Mouse (Mus musculus): ENCODE measurements around the gene Rps27a. TPM values are rescaled to one million over a fixed set of nuclear protein-coding genes. Genes with fewer than 3 reads are reported as not detected.

Gene Rps27a
- polyA plus RNA-seq (2015; fragmentation: Nextera tagmentation; extraction: Ambion mirVana) = 829 and 870 TPM in 2 replicates

GRCm38 (mm10) chr11:29547752-29548503 lies at the start of gene Rps27a, which contains the start of gene Clhc1:
Rps27a (minus strand) TSS chr11:29548109.
Clhc1 (plus strand) TSS chr11:29547950.
- Histone ChIP-seq H3K4me3 (peak within 1 kb of the TSS; percentile 70), H3K9ac (peak within 1 kb of the TSS; percentile 84), H3K36me3 (ENCODE audit: poor library complexity, severe bottlenecking) (peaks cover 37% of the 10 kb centered on the region), H3K27ac (peak within 1 kb of the TSS; percentile 81), H3K9me3 (replicated peaks) (no peaks in the 10 kb centered on the region), H3K27me3 (no peaks in the 10 kb centered on the region), H3K4me1 (peaks cover 16% of the 10 kb centered on the region), H3K4me2 (peak within 1 kb of the TSS; percentile 68)
- peak; percentile 98 for ATAC-seq
- 1% methylated on average over 46 of the region's 46 CpGs for WGBS

- H3K27ac ChIP-seq = no peak overlapping the region
- no peak for ATAC-seq
- H3K9me3 ChIP-seq (replicated peaks) = no peaks in the 10 kb centered on the region
- no peaks in the 10 kb centered on the region for H3K27me3 ChIP-seq
- H3K9ac ChIP-seq = no peak overlapping the region
- no peak overlapping the region for H3K4me3 ChIP-seq
- no peaks in the 10 kb centered on the region for H3K4me1 ChIP-seq
- no peaks in the 10 kb centered on the region for H3K36me3 ChIP-seq (ENCODE audit: poor library complexity, severe bottlenecking)
- no peak overlapping the region for H3K4me2 ChIP-seq
Observed at GRCm38 (mm10) chr11:29597159-29597558, 49.2 kb upstream of the Rps27a start.

GRCm38 (mm10) chr11:29595217-29595616 lies 47.3 kb upstream of the Rps27a start:
- Histone ChIP-seq H3K9me3 (replicated peaks) (no peaks in the 10 kb centered on the region), H3K9ac (no peak overlapping the region), H3K4me3 (no peak overlapping the region), H3K27me3 (no peaks in the 10 kb centered on the region), H3K4me2 (no peak overlapping the region), H3K27ac (no peak overlapping the region), H3K36me3 (ENCODE audit: poor library complexity, severe bottlenecking) (no peaks in the 10 kb centered on the region), H3K4me1 (no peaks in the 10 kb centered on the region)
- ATAC-seq = 0 out of 2 replicates have a peak, but pooled peaks have one; percentile 41

- H3K9ac ChIP-seq = no peak overlapping the region
Observed at GRCm38 (mm10) chr11:29579610-29580009, 31.7 kb upstream of the Rps27a start.

GRCm38 (mm10) chr11:29572656-29573055 lies 24.7 kb upstream of the Rps27a start:
- Histone ChIP-seq H3K27ac (no peak overlapping the region), H3K36me3 (ENCODE audit: poor library complexity, severe bottlenecking) (no peaks in the 10 kb centered on the region), H3K4me2 (no peak overlapping the region), H3K4me1 (no peaks in the 10 kb centered on the region), H3K27me3 (no peaks in the 10 kb centered on the region), H3K4me3 (no peak overlapping the region), H3K9me3 (replicated peaks) (no peaks in the 10 kb centered on the region), H3K9ac (no peak overlapping the region)
- 77% methylated on average over 2 of the region's 2 CpGs for WGBS
- ATAC-seq = no peak

More at GRCm38 (mm10) chr11:29579610-29580009, 31.7 kb upstream of the Rps27a start:
- Histone ChIP-seq H3K27ac (no peak overlapping the region), H3K9me3 (replicated peaks) (no peaks in the 10 kb centered on the region), H3K36me3 (ENCODE audit: poor library complexity, severe bottlenecking) (no peaks in the 10 kb centered on the region), H3K4me1 (no peaks in the 10 kb centered on the region), H3K4me3 (no peak overlapping the region), H3K4me2 (no peak overlapping the region), H3K27me3 (no peaks in the 10 kb centered on the region)
- ATAC-seq = no peak

GRCm38 (mm10) chr11:29571536-29571935 lies 23.6 kb upstream of the Rps27a start:
- H3K4me2 ChIP-seq = no peak overlapping the region
- no peak for ATAC-seq
- no peaks in the 10 kb centered on the region for H3K4me1 ChIP-seq
- 83% methylated on average over 3 of the region's 3 CpGs for WGBS
- H3K27ac ChIP-seq = no peak overlapping the region
- H3K27me3 ChIP-seq = no peaks in the 10 kb centered on the region
- H3K4me3 ChIP-seq = no peak overlapping the region
- no peaks in the 10 kb centered on the region for H3K9me3 ChIP-seq (replicated peaks)
- no peak overlapping the region for H3K9ac ChIP-seq
- H3K36me3 ChIP-seq (ENCODE audit: poor library complexity, severe bottlenecking) = no peaks in the 10 kb centered on the region

GRCm38 (mm10) chr11:29563406-29563805 lies 15.5 kb upstream of the Rps27a start:
- Histone ChIP-seq H3K9ac (no peak overlapping the region), H3K27ac (no peak overlapping the region), H3K27me3 (no peaks in the 10 kb centered on the region), H3K9me3 (replicated peaks) (no peaks in the 10 kb centered on the region), H3K4me3 (no peak overlapping the region), H3K4me1 (no peaks in the 10 kb centered on the region), H3K4me2 (no peak overlapping the region), H3K36me3 (ENCODE audit: poor library complexity, severe bottlenecking) (no peaks in the 10 kb centered on the region)
- no peak for ATAC-seq
- WGBS = 87% methylated on average over 2 of the region's 2 CpGs

- no peaks in the 10 kb centered on the region for H3K27me3 ChIP-seq
- no peaks in the 10 kb centered on the region for H3K4me1 ChIP-seq
- no peak overlapping the region for H3K27ac ChIP-seq
- no peak overlapping the region for H3K4me2 ChIP-seq
- no peaks in the 10 kb centered on the region for H3K9me3 ChIP-seq (replicated peaks)
- no peak overlapping the region for H3K4me3 ChIP-seq
- WGBS = 91% methylated on average over 3 of the region's 3 CpGs
- H3K9ac ChIP-seq = no peak overlapping the region
- no peak for ATAC-seq
- no peaks in the 10 kb centered on the region for H3K36me3 ChIP-seq (ENCODE audit: poor library complexity, severe bottlenecking)
Observed at GRCm38 (mm10) chr11:29560990-29561389, 13.1 kb upstream of the Rps27a start.

GRCm38 (mm10) chr11:29560452-29560851 lies 12.5 kb upstream of the Rps27a start:
- Histone ChIP-seq H3K4me2 (no peak overlapping the region), H3K4me3 (no peak overlapping the region), H3K27ac (no peak overlapping the region), H3K27me3 (no peaks in the 10 kb centered on the region), H3K9me3 (replicated peaks) (no peaks in the 10 kb centered on the region), H3K9ac (no peak overlapping the region), H3K4me1 (no peaks in the 10 kb centered on the region), H3K36me3 (ENCODE audit: poor library complexity, severe bottlenecking) (no peaks in the 10 kb centered on the region)
- no peak for ATAC-seq
- WGBS = 88% methylated on average over 9 of the region's 9 CpGs

GRCm38 (mm10) chr11:29549425-29549778 lies 1.5 kb upstream of the Rps27a start:
- H3K4me3 ChIP-seq = no peak overlapping the region
- 93% methylated on average over 1 of the region's 1 CpGs for WGBS
- ATAC-seq = no peak
- H3K4me1 ChIP-seq = peaks cover 16% of the 10 kb centered on the region
- H3K9ac ChIP-seq = no peak overlapping the region
- no peaks in the 10 kb centered on the region for H3K9me3 ChIP-seq (replicated peaks)
- no peak overlapping the region for H3K4me2 ChIP-seq
- no peaks in the 10 kb centered on the region for H3K27me3 ChIP-seq
- peaks cover 22% of the 10 kb centered on the region for H3K36me3 ChIP-seq (ENCODE audit: poor library complexity, severe bottlenecking)
- no peak overlapping the region for H3K27ac ChIP-seq

- WGBS = 27% methylated on average over 23 of the region's 23 CpGs
- peaks cover 16% of the 10 kb centered on the region for H3K4me1 ChIP-seq
- peak overlapping the region; percentile 70 for H3K4me3 ChIP-seq
- H3K9me3 ChIP-seq (replicated peaks) = no peaks in the 10 kb centered on the region
- no peaks in the 10 kb centered on the region for H3K27me3 ChIP-seq
- ATAC-seq = 0 out of 2 replicates have a peak, but pooled peaks have one; percentile 0
- peak overlapping the region; percentile 81; the same call in 1 of the 2 replicates for H3K27ac ChIP-seq
- H3K4me2 ChIP-seq = peak overlapping the region; percentile 63
- H3K9ac ChIP-seq = peak overlapping the region; percentile 84
- H3K36me3 ChIP-seq (ENCODE audit: poor library complexity, severe bottlenecking) = peaks cover 28% of the 10 kb centered on the region
Observed at GRCm38 (mm10) chr11:29548504-29549424, 855 bp upstream of the Rps27a start.

GRCm38 (mm10) chr11:29547249-29547751 lies 609 bp downstream of the Rps27a start:
- Histone ChIP-seq H3K9me3 (replicated peaks) (no peaks in the 10 kb centered on the region), H3K27me3 (no peaks in the 10 kb centered on the region), H3K27ac (peak overlapping the region; percentile 81), H3K9ac (peak overlapping the region; percentile 84), H3K4me1 (peaks cover 16% of the 10 kb centered on the region), H3K36me3 (ENCODE audit: poor library complexity, severe bottlenecking) (peaks cover 42% of the 10 kb centered on the region), H3K4me3 (peak overlapping the region; percentile 70), H3K4me2 (peak overlapping the region; percentile 68)
- under 1% methylated on average over 27 of the region's 27 CpGs for WGBS
- peak; percentile 9 for ATAC-seq

Data from forebrain, embryonic 13.5 days (tissue).